Mouse (Mus musculus) retina, embryonic 14.5 days (tissue): ENCODE data around the gene Usp27x.

ENCODE experiments used
- DNase-seq: peaks from one replicate; pipeline ENCODE4 v3.0.0-alpha.2; 2015; ENCODE audit warnings: low spot score

Gene Usp27x

GRCm38 (mm10) chrX:7375716-7376480, at the start of gene Usp27x:
Gene Usp27x, minus strand, starts transcription at chrX:7375830.
- DNase-seq: peak; percentile 74

DNA sequence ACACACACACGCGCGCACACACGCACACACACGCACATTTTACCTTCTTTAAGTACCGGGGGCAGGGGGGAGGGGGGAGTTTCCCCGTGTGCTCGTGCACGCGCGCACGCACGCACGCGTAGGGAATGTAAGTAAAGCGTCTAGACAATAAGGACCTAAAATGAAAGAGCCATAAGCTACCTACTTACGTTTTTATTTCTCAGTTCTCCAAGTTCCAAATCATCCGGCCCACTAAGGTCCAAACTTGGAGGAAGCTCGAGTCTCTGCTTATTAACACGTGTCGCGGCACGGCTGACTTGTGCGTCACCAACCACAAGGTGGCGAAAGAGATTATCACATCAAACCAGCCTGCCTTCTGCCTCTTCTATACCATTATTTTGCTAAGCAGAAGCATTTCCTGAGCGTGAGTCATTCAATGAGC, 47.1 kb upstream of the Usp27x start:
- DNase-seq: peak; percentile 84

DNA sequence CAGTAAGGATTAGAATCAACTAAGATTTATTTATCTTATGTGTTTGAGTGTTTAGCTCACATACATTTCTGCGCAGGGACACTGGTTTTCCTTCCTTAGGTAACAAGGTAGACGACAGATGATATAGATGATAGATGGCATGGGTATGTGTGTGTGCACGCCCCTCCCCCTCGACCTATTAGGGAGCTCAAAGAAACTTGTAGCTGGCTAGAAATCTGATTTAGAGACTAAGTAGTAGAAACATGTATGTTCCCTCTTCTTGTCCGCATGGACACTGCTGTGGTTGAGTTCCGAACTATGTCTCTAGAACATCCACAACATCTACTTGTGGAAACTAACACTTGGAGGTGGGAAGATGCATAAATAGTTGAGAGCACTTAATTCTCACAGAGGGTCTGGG, 46.5 kb upstream of the Usp27x start:
- DNase-seq: no peak

DNA sequence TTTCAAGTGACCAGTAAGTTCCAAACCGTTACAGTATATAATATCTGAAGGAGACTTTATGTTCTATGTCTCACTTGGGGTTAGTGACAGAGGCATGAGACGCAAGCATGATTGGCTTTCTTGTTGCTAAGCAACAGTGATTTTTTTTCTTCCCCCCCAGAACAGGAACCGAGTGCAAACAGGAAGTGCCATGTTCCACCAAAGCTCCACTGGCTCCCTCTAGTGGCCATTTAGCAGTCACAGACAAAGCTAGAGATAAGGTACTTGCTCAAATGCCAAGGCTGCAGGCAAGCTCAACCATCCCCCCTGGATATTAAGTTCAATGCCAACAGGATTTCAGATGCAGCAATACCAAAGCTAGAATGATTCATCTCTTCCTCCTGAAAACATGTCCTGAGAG, 45.4 kb upstream of the Usp27x start:
- peak; percentile 90 for DNase-seq

GRCm38 (mm10) chrX:7416178-7416871, 40.7 kb upstream of the Usp27x start:
- peak; percentile 76 for DNase-seq

- DNase-seq: no peak
Measured at GRCm38 (mm10) chrX:7415308-7415707, 39.7 kb upstream of the Usp27x start.

- no peak for DNase-seq
Measured at GRCm38 (mm10) chrX:7412239-7413033, 36.8 kb upstream of the Usp27x start.

DNA sequence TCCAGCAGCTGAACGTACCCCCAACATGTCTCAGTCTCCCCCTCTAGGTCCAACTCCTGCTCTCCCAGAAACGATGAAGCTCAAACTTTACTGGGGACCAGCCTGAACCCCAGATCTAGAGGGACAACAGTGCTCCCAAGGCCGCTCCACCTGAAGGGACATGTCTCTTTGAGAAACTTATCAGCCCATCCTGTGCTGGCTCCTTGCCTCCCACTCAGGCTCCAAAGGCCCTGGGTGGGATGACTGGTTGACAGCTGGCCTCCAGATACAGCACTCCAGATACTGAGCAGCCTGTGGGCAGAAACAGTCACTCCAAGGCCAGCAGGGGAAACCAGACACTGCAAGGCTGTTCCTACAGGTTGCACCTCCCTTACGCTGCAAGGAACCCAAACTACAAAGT, 956 bp upstream of the Usp27x start:
- peak; percentile 5 for DNase-seq

- no peak for DNase-seq
Measured at GRCm38 (mm10) chrX:7375322-7375715, 311 bp downstream of the Usp27x start.

GRCm38 (mm10) chrX:7325455-7325854, 50.2 kb downstream of the Usp27x start:
- DNase-seq: peak; percentile 25

- peak; percentile 76 for DNase-seq
Measured at GRCm38 (mm10) chrX:7322288-7322687, 53.3 kb downstream of the Usp27x start.
